Mouse (Mus musculus) liver, postnatal 0 days (tissue): ENCODE data around the gene Rpl9-ps6.

Experiments
- CTCF ChIP-seq: sonication (generic); IDR thresholded peaks from 2 replicates; pipeline ENCODE4 v1.5.1; 2016; ENCODE audit warnings: antibody characterized with exemption, low read depth
- EP300 ChIP-seq: IDR thresholded peaks from 2 replicates; pipeline ENCODE4 v1.6.1; 2016; ENCODE audit warnings: antibody characterized with exemption, low read depth, mild to moderate bottlenecking

DNA sequence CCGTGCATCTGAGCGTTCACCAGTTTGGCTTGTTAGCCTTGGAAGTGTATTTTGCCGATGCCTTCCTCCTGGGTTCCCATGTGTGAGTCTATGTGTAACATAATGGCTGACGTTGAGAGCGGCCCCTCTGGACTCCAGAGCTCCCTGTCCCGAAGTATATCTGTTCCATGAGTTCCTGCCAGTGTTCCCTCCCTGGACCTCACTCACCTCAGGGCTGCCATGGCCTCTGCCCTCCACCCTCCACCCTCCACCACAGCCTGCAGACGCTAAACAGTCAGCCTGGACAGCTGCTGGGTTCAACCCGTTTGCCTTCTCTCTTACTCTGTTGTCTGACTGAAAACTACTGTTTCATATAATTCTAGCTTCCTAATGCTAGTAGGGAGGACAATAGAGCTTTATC, 39.7 kb upstream of the Rpl9-ps6 start:
- TF ChIP-seq CTCF, result no peak
- no peak for TF ChIP-seq EP300
